Mouse (Mus musculus): Measurements from ENCODE around the gene Col6a1. TPM values are rescaled to one million over a fixed set of nuclear protein-coding genes. Genes with fewer than 3 reads are reported as not detected.

Col6a1 gene
- polyA plus RNA-seq (2021; fragmentation: Nextera tagmentation): 2.0 and 3.0 TPM in 2 replicates
- long read RNA-seq, experiment 1, partial matches to known transcripts: 24 of 38 reads
- long read RNA-seq, experiment 1, other reads (novel, unspliced or antisense): 14 of 38 reads
- long read RNA-seq, experiment 2: 0 reads

GRCm38 (mm10) chr10:76725682-76726285 is at the start of gene Col6a1:
Col6a1 (minus strand) TSS chr10:76726168.

Other genes with a start within 250 kb of the Col6a1 start
- 12.4 and 16.4 TPM in 2 replicates for gene Lss, start 194.6 kb downstream of the Col6a1 start, polyA plus RNA-seq (2021; fragmentation: Nextera tagmentation)
- not detected in 2 replicates for gene Spatc1l, start 163.9 kb downstream of the Col6a1 start, polyA plus RNA-seq (2021; fragmentation: Nextera tagmentation)
- gene Ftcd, start 150.5 kb downstream of the Col6a1 start, polyA plus RNA-seq (2021; fragmentation: Nextera tagmentation): 0.06 TPM in 1 of 2 replicates, not detected in the other
- gene Col6a2, start 102.5 kb downstream of the Col6a1 start, polyA plus RNA-seq (2021; fragmentation: Nextera tagmentation): 1.3 and 2.7 TPM in 2 replicates
- gene Pcbp3, start 235.7 kb upstream of the Col6a1 start, polyA plus RNA-seq (2021; fragmentation: Nextera tagmentation): 54.1 and 57.8 TPM in 2 replicates